Mouse (Mus musculus): ENCODE results near the gene Camk1g. TPM values are rescaled to one million over a fixed set of nuclear protein-coding genes. Genes with fewer than 3 reads are reported as not detected.

The Camk1g gene
- polyA plus RNA-seq, 1 experiment: 0.54 TPM

DNA sequence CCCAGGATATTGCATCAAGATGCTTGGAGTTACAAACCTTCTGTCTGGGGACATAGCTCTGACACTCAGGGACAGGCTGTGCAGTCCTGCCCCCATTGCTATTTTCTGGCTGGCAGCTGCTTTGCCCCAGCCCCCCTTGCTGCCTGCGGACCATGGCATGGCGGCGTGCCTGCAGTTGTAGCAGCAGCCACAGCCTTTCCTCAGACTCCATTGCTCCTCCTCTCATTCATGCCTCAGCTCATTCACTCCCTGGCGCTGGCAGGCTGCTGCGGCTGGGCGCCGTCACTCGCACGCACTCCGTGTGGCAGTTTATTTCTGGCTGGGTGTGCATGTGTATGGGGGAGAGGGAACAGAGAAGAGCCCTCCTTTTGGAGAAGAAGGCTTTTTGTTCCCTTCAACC, 2.0 kb downstream of the Camk1g start:
- no peaks in the 10 kb centered on the region for H3K9me3 ChIP-seq (replicated peaks; ENCODE audit: control insufficient read depth, insufficient read depth, low read length, poor library complexity, severe bottlenecking)
- no peak overlapping the region for H3K27ac ChIP-seq (ENCODE audit: insufficient read depth, low read length)
- H3K4me1 ChIP-seq (ENCODE audit: control insufficient read depth, insufficient read depth, low read length): no peaks in the 10 kb centered on the region
- no peak overlapping the region for H3K9ac ChIP-seq (ENCODE audit: low read depth, poor library complexity, severe bottlenecking)
- no peak overlapping the region for H3K4me3 ChIP-seq (ENCODE audit: low read depth, low read length)
- TF ChIP-seq CTCF (IDR thresholded peaks at IDR 0.05; ENCODE audit: low read depth, low read length): no peak
- TF ChIP-seq EP300 (IDR thresholded peaks at IDR 0.05; ENCODE audit: insufficient read depth, low read depth, low read length): no peak
- TF ChIP-seq POLR2A (IDR thresholded peaks at IDR 0.05; ENCODE audit: insufficient read depth, low read length): no peak
- no peaks in the 10 kb centered on the region for H3K36me3 ChIP-seq (ENCODE audit: control insufficient read depth, insufficient read depth, low read length, poor library complexity, severe bottlenecking)
- no peaks in the 10 kb centered on the region for H3K27me3 ChIP-seq (ENCODE audit: control insufficient read depth, insufficient read depth, low read length, poor library complexity, severe bottlenecking)

DNA sequence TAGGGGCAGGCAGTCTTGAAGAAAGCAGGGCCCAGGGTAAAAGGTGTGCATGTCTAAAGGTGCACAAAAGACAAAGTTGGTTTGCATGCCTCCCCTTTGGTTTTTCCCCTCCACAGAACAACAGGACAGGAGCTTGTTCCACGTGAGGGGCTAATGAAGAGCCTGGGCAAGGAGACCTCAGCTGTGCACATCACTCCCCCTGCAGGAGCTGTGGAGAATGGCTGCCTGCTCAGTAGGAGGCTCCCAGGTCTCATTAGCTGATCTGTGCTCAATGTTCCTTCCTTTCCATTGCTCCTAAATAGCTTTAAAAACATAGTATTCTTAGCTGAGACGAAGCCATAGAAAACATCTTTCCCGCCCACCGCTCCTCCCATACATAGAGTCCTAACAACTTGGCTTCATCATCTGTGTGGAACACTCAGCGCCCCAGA, 6.3 kb downstream of the Camk1g start:
- Histone ChIP-seq H3K27me3 (ENCODE audit: control insufficient read depth, insufficient read depth, low read length, poor library complexity, severe bottlenecking) (no peaks in the 10 kb centered on the region), H3K9ac (ENCODE audit: low read depth, poor library complexity, severe bottlenecking) (no peak overlapping the region), H3K4me1 (ENCODE audit: control insufficient read depth, insufficient read depth, low read length) (no peaks in the 10 kb centered on the region), H3K4me3 (ENCODE audit: low read depth, low read length) (no peak overlapping the region), H3K27ac (ENCODE audit: insufficient read depth, low read length) (no peak overlapping the region), H3K9me3 (replicated peaks; ENCODE audit: control insufficient read depth, insufficient read depth, low read length, poor library complexity, severe bottlenecking) (no peaks in the 10 kb centered on the region), H3K36me3 (ENCODE audit: control insufficient read depth, insufficient read depth, low read length, poor library complexity, severe bottlenecking) (no peaks in the 10 kb centered on the region)
- TF ChIP-seq POLR2A (IDR thresholded peaks at IDR 0.05; ENCODE audit: insufficient read depth, low read length) (no peak), CTCF (IDR thresholded peaks at IDR 0.05; ENCODE audit: low read depth, low read length) (peak; percentile 60), EP300 (IDR thresholded peaks at IDR 0.05; ENCODE audit: insufficient read depth, low read depth, low read length) (no peak)

DNA sequence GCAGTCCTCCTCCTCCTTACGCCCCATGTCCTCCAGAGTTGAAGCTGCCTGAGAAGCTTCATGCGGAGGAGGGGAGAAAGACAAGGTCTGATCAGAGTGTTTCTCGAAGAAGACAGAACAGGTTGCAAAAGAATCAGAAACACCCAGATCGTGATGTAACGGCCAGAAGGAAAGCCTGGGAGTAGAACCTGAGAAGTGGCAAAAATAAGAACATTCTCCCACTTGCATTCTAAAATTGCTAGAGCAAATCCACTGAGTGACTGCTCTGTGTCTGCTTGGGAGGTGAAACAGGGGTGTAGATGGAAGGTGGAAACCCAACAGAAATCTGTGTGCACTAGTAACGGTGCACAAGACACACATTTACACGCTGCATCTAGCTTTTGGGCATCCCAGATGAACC, 8.0 kb downstream of the Camk1g start:
- H3K27ac ChIP-seq (ENCODE audit: insufficient read depth, low read length): no peak overlapping the region
- TF ChIP-seq CTCF (IDR thresholded peaks at IDR 0.05; ENCODE audit: low read depth, low read length) (no peak), EP300 (IDR thresholded peaks at IDR 0.05; ENCODE audit: insufficient read depth, low read depth, low read length) (no peak), POLR2A (IDR thresholded peaks at IDR 0.05; ENCODE audit: insufficient read depth, low read length) (no peak)

DNA sequence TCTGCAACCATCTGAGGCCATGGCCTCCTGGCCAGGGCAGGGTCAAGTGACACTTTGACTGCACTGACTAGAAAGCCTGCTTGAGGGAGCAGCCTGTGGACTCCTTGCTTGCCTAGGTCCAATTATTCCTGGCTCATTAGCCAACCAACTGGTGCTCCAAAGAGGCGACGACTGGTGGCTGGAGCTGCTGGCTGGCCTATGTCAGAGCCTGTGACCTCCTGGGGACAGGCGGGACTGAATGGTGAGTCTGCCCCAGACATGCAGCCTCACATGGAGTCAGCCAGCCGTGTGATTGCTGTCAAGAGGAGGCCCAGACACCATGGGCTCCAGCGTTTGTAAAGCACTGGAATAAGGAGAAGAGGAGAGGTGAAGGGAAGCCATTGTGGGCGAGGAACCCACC, 8.9 kb downstream of the Camk1g start:
- H3K36me3 ChIP-seq (ENCODE audit: control insufficient read depth, insufficient read depth, low read length, poor library complexity, severe bottlenecking): no peaks in the 10 kb centered on the region
- H3K27me3 ChIP-seq (ENCODE audit: control insufficient read depth, insufficient read depth, low read length, poor library complexity, severe bottlenecking): no peaks in the 10 kb centered on the region
- H3K9ac ChIP-seq (ENCODE audit: low read depth, poor library complexity, severe bottlenecking): no peak overlapping the region
- H3K27ac ChIP-seq (ENCODE audit: insufficient read depth, low read length): no peak overlapping the region
- TF ChIP-seq EP300 (IDR thresholded peaks at IDR 0.05; ENCODE audit: insufficient read depth, low read depth, low read length) (no peak), POLR2A (IDR thresholded peaks at IDR 0.05; ENCODE audit: insufficient read depth, low read length) (no peak), CTCF (IDR thresholded peaks at IDR 0.05; ENCODE audit: low read depth, low read length) (no peak)
- H3K4me3 ChIP-seq (ENCODE audit: low read depth, low read length): no peak overlapping the region
- H3K9me3 ChIP-seq (replicated peaks; ENCODE audit: control insufficient read depth, insufficient read depth, low read length, poor library complexity, severe bottlenecking): no peaks in the 10 kb centered on the region
- no peaks in the 10 kb centered on the region for H3K4me1 ChIP-seq (ENCODE audit: control insufficient read depth, insufficient read depth, low read length)

More for the DNA sequence above, 8.0 kb downstream of the Camk1g start:
- Histone ChIP-seq H3K9me3 (replicated peaks; ENCODE audit: control insufficient read depth, insufficient read depth, low read length, poor library complexity, severe bottlenecking) (no peaks in the 10 kb centered on the region), H3K4me3 (ENCODE audit: low read depth, low read length) (no peak overlapping the region), H3K9ac (ENCODE audit: low read depth, poor library complexity, severe bottlenecking) (no peak overlapping the region), H3K4me1 (ENCODE audit: control insufficient read depth, insufficient read depth, low read length) (no peaks in the 10 kb centered on the region), H3K36me3 (ENCODE audit: control insufficient read depth, insufficient read depth, low read length, poor library complexity, severe bottlenecking) (no peaks in the 10 kb centered on the region), H3K27me3 (ENCODE audit: control insufficient read depth, insufficient read depth, low read length, poor library complexity, severe bottlenecking) (no peaks in the 10 kb centered on the region)

DNA sequence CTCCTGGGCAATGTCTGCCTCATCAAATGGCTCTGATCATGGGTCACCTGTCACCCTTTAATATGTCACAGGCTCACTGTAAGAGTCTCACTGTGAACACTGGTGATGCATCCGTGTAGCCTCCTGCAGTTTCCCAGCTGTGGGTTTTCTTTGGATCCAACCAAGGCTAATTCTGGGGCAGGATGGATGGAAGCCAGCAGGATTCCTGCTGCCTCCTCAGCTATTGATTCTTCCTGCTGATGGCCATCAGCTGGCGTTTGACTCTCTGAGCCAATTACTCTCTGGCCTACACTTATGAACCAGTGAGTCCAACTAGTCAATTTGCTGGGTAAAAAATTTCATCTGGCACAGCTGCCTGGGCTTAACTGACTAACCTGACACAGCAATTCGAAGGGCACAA, 10.9 kb downstream of the Camk1g start:
- Histone ChIP-seq H3K4me3 (ENCODE audit: low read depth, low read length) (no peak overlapping the region), H3K27ac (ENCODE audit: insufficient read depth, low read length) (no peak overlapping the region), H3K9me3 (replicated peaks; ENCODE audit: control insufficient read depth, insufficient read depth, low read length, poor library complexity, severe bottlenecking) (no peaks in the 10 kb centered on the region), H3K36me3 (ENCODE audit: control insufficient read depth, insufficient read depth, low read length, poor library complexity, severe bottlenecking) (no peaks in the 10 kb centered on the region), H3K27me3 (ENCODE audit: control insufficient read depth, insufficient read depth, low read length, poor library complexity, severe bottlenecking) (no peaks in the 10 kb centered on the region), H3K4me1 (ENCODE audit: control insufficient read depth, insufficient read depth, low read length) (no peaks in the 10 kb centered on the region), H3K9ac (ENCODE audit: low read depth, poor library complexity, severe bottlenecking) (no peak overlapping the region)
- TF ChIP-seq CTCF (IDR thresholded peaks at IDR 0.05; ENCODE audit: low read depth, low read length): no peak
- no peak for TF ChIP-seq EP300 (IDR thresholded peaks at IDR 0.05; ENCODE audit: insufficient read depth, low read depth, low read length)
- TF ChIP-seq POLR2A (IDR thresholded peaks at IDR 0.05; ENCODE audit: insufficient read depth, low read length): no peak

DNA sequence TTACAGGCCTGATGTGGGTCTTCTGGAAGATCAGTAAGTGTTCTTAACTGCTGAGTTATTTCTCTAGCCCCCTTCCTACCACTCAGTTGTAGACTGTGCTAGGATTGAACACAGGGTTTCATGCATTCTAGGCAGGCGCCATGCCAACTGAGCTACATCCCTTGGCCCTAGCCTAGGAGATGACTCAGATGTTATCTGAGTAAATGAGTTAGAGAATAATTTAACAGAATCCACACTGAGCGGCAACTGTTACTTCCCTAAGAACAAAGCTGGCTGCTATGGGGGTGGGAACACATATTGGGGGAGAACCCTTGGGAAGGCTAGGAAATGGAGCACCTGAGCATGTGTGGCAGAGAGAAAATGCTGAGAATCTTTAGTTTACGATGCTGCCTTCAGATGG, 18.5 kb downstream of the Camk1g start:
- Histone ChIP-seq H3K4me1 (ENCODE audit: control insufficient read depth, insufficient read depth, low read length) (no peaks in the 10 kb centered on the region), H3K9me3 (replicated peaks; ENCODE audit: control insufficient read depth, insufficient read depth, low read length, poor library complexity, severe bottlenecking) (no peaks in the 10 kb centered on the region), H3K4me3 (ENCODE audit: low read depth, low read length) (no peak overlapping the region), H3K9ac (ENCODE audit: low read depth, poor library complexity, severe bottlenecking) (no peak overlapping the region), H3K27ac (ENCODE audit: insufficient read depth, low read length) (no peak overlapping the region), H3K36me3 (ENCODE audit: control insufficient read depth, insufficient read depth, low read length, poor library complexity, severe bottlenecking) (no peaks in the 10 kb centered on the region), H3K27me3 (ENCODE audit: control insufficient read depth, insufficient read depth, low read length, poor library complexity, severe bottlenecking) (no peaks in the 10 kb centered on the region)
- TF ChIP-seq POLR2A (IDR thresholded peaks at IDR 0.05; ENCODE audit: insufficient read depth, low read length) (no peak), EP300 (IDR thresholded peaks at IDR 0.05; ENCODE audit: insufficient read depth, low read depth, low read length) (no peak)
